Mouse (Mus musculus) retina, adult 2 months (tissue): ENCODE measurements around the gene Ror1.

Experiments
- DNase-seq: peaks from one replicate; pipeline ENCODE4 v3.0.0-alpha.2; 2012; ENCODE audit warnings: low read depth, low spot score

The Ror1 gene

DNA sequence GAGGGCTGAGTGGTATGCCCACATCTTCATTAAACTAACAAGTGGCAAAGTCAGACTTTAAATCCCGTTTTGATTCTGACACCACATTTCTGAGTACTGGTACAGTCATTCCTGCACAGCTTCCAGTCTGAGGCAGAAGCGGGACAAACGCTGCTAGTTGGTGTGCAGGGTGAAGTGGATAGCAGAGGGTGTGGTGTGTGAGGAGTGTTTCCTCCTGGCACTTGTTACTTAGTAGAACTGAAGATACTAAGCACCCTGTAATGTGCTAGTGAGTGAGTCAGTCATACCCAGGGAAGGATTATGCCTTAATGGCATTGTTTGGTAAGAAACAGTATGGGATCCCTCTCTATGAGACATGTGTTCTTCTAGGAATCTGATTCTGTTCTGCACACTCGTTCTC lies 115.7 kb downstream of the Ror1 start:
- DNase-seq = no peak

- DNase-seq = no peak
These were observed 119.0 kb downstream of the Ror1 start for GRCm38 (mm10) chr4:100214324-100215215.

DNA sequence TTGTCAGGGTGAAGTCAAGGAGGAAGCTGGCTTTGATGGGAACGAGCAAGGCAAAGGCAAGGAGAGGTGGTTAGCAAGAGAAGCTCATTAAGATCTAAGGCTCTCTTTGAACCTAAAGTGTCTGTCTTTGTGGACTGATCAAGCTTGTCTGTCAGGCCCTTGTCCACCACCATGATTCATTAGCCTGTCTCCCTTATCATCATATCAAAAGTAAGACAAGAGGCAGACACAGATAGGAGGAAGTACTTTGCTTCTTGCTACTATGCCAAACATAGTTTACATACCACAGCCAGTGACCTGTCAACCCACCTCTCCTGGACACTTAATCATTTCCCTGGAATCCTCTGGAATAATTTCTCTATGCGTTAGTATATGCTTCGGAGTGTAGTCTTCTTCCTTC lies 121.0 kb downstream of the Ror1 start:
- no peak for DNase-seq

DNA sequence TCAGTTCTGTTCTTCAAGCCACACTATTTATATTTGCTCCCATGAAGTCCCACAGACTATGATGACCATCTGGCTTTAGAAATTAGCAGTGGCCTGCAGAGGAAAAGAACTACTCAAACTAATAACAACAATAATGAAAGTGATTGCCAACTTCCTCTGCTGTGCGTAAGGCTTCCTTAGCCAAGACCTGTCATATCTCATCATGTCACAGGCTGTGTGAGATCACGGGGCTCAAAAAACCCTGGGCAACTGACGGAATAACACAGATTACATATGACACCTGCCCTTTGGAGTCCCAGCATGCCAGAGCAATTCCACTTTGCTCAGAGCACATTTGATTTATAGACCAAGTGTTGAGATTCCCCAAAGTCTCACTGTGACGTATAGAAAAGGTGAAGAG lies 123.4 kb downstream of the Ror1 start:
- DNase-seq = peak; percentile 38

- DNase-seq = no peak
These were observed 124.0 kb downstream of the Ror1 start for GRCm38 (mm10) chr4:100219599-100219998.

DNA sequence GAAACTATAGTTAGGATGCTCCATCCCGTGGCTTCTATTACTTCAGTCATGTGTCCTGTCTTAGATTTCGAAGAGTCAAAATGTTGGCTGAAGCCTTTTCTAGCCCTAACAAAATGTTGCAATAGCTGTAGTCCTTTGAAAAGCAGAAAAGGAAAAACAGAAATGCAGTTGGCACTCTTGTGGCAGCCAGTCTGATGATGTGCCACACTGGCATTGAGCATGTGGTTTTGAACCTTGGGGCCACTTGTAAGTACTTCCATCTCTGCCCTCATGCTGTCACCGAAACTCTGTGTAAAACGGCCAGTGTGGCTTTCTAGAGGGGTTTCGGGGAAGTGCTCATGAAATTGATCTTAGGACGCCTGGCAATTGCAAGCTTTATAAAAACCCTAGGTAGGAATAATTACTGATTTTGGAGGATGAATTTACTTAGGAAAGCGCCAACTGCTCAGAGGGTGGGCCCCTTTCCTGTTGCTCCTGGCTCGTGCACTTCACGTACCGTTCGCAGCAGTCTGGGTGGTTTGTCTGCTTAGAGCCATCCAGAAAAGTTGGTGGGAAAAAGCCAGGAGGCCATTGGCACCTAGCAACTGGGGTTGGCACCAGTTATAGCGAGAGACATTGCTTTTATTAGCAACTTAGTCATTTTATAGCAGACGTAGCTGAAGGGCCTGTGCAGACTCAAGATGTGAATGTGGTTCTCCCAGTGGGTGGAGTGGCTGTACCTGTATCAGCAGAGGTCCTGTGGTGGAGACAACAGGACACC lies 126.6 kb downstream of the Ror1 start:
- DNase-seq = no peak

GRCm38 (mm10) chr4:100223532-100223931 lies 127.9 kb downstream of the Ror1 start:
- no peak for DNase-seq

- DNase-seq = no peak
These were observed 128.4 kb downstream of the Ror1 start for GRCm38 (mm10) chr4:100223965-100224364.

GRCm38 (mm10) chr4:100226619-100227018 lies 131.0 kb downstream of the Ror1 start:
- no peak for DNase-seq

- DNase-seq = no peak
These were observed 132.5 kb downstream of the Ror1 start for GRCm38 (mm10) chr4:100228106-100228505.

GRCm38 (mm10) chr4:100230245-100230644 lies 134.7 kb downstream of the Ror1 start:
- DNase-seq = no peak

DNA sequence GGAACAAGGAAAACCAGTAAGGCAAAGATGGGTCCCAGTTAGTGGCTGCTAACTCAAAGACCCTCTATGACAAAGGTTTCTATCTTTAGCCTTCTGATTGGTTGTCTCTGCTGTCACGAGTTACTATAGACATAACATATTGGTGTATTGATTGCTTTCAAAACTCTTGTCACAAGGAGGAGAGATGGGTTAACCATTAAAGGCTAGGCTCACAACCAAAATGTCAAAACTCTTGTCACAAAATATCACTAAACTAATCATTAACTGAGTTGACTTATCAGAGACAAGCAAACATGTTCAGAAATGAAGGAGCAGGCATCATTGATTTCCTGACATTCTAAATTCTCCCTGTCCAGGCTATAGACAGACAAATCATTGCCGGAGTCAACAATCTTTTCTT lies 135.4 kb downstream of the Ror1 start:
- DNase-seq = no peak

- no peak for DNase-seq
These were observed 136.3 kb downstream of the Ror1 start for GRCm38 (mm10) chr4:100231906-100232305.

GRCm38 (mm10) chr4:100232541-100232940 lies 136.9 kb downstream of the Ror1 start:
- no peak for DNase-seq

- no peak for DNase-seq
These were observed 138.2 kb downstream of the Ror1 start for GRCm38 (mm10) chr4:100233770-100234169.

- no peak for DNase-seq
These were observed 140.7 kb downstream of the Ror1 start for GRCm38 (mm10) chr4:100236339-100236738.

DNA sequence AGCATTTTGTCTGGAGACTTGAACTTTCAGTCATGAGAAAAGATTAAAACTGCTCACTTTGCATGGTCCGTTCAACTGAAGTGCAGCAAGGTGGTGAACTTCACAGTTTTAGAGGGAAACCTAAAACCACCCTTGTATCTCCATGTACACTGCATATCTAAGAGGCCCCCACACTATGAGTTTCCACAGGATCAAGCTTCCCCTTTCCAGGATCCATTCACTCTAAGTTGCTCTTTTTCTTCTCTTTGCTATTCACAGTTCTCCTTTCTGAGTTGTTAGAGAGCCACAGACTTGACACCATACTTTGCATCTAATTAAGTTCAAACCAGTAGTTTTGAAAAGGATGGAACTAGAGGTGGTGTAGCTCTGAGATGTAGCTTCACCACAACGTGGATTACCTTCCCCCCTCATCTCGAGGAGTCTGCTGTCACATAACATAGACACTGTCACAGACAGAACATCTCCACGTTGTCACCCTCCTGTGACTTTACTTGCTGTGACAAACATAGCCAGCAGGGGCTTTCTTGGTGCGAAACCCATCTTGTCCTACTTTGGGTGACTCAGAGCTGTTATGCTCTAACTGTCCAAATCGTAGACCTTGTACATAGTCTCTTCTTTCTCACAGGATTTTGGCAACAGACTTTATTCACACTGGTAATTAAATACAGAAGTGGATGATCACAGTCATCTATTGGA lies 146.6 kb downstream of the Ror1 start:
- DNase-seq = no peak

GRCm38 (mm10) chr4:100244250-100244649 lies 148.7 kb downstream of the Ror1 start:
- DNase-seq = no peak

GRCm38 (mm10) chr4:100244701-100245100 lies 149.1 kb downstream of the Ror1 start:
- no peak for DNase-seq

DNA sequence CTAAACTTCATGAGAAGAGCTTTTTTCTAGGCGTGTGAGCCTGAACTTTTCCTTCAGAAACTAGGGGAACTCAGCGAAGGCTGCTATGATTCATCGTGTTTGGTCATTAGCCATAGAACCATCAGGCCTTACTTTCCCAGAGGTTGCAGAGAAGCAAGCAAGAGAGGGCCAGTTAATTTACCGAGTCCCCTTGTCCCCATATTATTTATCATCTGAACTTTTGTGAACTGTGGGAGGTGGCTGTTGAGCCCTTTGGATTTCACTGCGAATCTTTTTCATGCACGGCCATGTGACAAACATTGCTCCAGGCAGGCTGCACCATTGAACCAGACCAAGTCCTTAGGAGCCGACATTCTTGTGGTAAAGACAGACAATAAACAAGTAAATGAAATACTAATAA lies 152.2 kb downstream of the Ror1 start:
- no peak for DNase-seq

GRCm38 (mm10) chr4:100248273-100248672 lies 152.7 kb downstream of the Ror1 start:
- DNase-seq = no peak

DNA sequence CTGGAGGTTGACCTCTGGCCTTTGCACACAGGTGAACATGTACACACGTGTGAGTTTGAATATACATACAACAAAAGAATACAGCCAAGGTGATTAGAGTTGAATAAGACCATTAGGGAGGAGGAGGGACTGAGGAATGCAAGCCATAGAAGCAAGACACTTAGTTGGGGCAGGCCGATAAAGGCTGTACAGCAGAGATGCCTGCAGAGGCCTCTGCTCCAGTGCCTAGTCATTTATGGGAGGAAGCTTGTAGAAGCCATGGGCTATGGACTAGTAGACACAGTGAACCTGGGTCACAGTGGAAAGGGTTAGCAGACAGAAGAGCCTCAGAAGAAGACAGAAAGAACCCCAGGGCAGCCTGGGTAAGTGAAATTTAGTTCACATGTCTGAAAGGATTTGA lies 155.7 kb downstream of the Ror1 start:
- no peak for DNase-seq
